Mouse (Mus musculus) inflammation-experienced regulatory T-cells, adult 6 months (primary cell): Measurements from ENCODE around the gene Olfr433. TPM values are rescaled to one million over a fixed set of nuclear protein-coding genes. Genes with fewer than 3 reads are reported as not detected.

Experiments used
- polyA plus RNA-seq, 3 experiments: library from polyadenylated mRNA; unstranded; fragments of 100-300 nt; shearing (Covaris generic); gene quantifications; one replicate each; pipeline ENCODE4 v1.2.1; 2017

Olfr433 gene
- polyA plus RNA-seq, 3 experiments from 2014 or later: not detected

Other genes starting within 250 kb of the Olfr433 start
- gene Ifi211, start 127.7 kb upstream of the Olfr433 start, polyA plus RNA-seq: 1 to 10 TPM; 1.1 to 7.2 (median 2.0) TPM
- 100 to 1,000 TPM; 399 to 475 (median 464) TPM for gene Mndal, start 98.2 kb upstream of the Olfr433 start, polyA plus RNA-seq
- 100 to 1,000 TPM; 241 to 353 (median 324) TPM for gene Ifi203, start 98.0 kb upstream of the Olfr433 start, polyA plus RNA-seq
- gene Ifi202b, start 58.0 kb upstream of the Olfr433 start, polyA plus RNA-seq: not detected
- gene Ifi205, start 8.9 kb upstream of the Olfr433 start, polyA plus RNA-seq: under 1 TPM in 2 of 3 experiments, not detected in 1; 0.09 to 0.94 TPM
- not detected for gene Olfr432, start 8.5 kb downstream of the Olfr433 start, polyA plus RNA-seq
- gene Olfr430, start 25.9 kb downstream of the Olfr433 start, polyA plus RNA-seq: not detected
- gene Olfr429, start 43.6 kb downstream of the Olfr433 start, polyA plus RNA-seq: not detected
- not detected for gene Olfr427, start 56.2 kb downstream of the Olfr433 start, polyA plus RNA-seq
- gene Olfr231, start 80.5 kb downstream of the Olfr433 start, polyA plus RNA-seq: not detected
- gene Olfr424, start 90.8 kb downstream of the Olfr433 start, polyA plus RNA-seq: not detected
- not detected for gene Olfr420, start 114.9 kb downstream of the Olfr433 start, polyA plus RNA-seq
- under 1 TPM in 1 of 3 experiments, not detected in 2; 0.04 TPM for gene Spta1, start 132.1 kb downstream of the Olfr433 start, polyA plus RNA-seq
- not detected for gene Olfr419, start 211.4 kb downstream of the Olfr433 start, polyA plus RNA-seq